Comparison of ENCODE assay signal across 8 mouse cellular contexts in genomic region chr6:54531048-54531481, GRCm38 (mm10). TPM values are rescaled to one million over a fixed set of nuclear protein-coding genes. Genes with fewer than 3 reads are reported as not detected.
DNase-seq lines count a peak whose midpoint lies in the region; ATAC-seq lines count a peak whose summit lies in the region.

No protein-coding gene starts in this region.

- 70% methylated on average over 8 of the region's 8 CpGs for WGBS in hindbrain, embryonic 11.5 days
- WGBS in hindbrain, embryonic 10.5 days: 69% methylated on average over 8 of the region's 8 CpGs
- WGBS in heart, embryonic 15.5 days: 36% methylated on average over 8 of the region's 8 CpGs

- no peaks in the 10 kb centered on the region for H3K36me3 ChIP-seq in hindbrain, embryonic 11.5 days (ENCODE audit: control insufficient read depth, insufficient read depth, low read length)
- peaks cover 26% of the 10 kb centered on the region for H3K36me3 ChIP-seq in hindbrain, embryonic 10.5 days
- H3K36me3 ChIP-seq in heart, embryonic 15.5 days: no peaks in the 10 kb centered on the region

- H3K9me3 ChIP-seq in hindbrain, embryonic 11.5 days (ENCODE audit: control insufficient read depth, low read length): no peaks in the 10 kb centered on the region
- no peaks in the 10 kb centered on the region for H3K9me3 ChIP-seq in hindbrain, embryonic 10.5 days
- no peaks in the 10 kb centered on the region for H3K9me3 ChIP-seq in heart, embryonic 15.5 days (replicated peaks)

- H3K9ac ChIP-seq in hindbrain, embryonic 11.5 days (ENCODE audit: low read depth, low read length): no peak overlapping the region
- no peak overlapping the region for H3K9ac ChIP-seq in heart, embryonic 15.5 days

- 0 out of 2 replicates have a peak, but pooled peaks have one; percentile 19 for ATAC-seq in hindbrain, embryonic 11.5 days (ENCODE audit: low FRiP score)
- peak; percentile 72; the same call in 1 of the 2 replicates for ATAC-seq in heart, embryonic 15.5 days (replicated peaks; ENCODE audit: insufficient number of reproducible peaks, insufficient read depth, low FRiP score, low read depth)
- ATAC-seq in megakaryocyte progenitor cell, adult 5-6 weeks (replicated peaks; ENCODE audit: poor library complexity): no peak

- no peak overlapping the region for H3K27ac ChIP-seq in hindbrain, embryonic 11.5 days (ENCODE audit: low read depth, low read length)
- no peak overlapping the region for H3K27ac ChIP-seq in hindbrain, embryonic 10.5 days
- 0 out of 2 replicates have a peak overlapping the region, but pooled peaks have one; percentile 32 for H3K27ac ChIP-seq in heart, embryonic 15.5 days

- no peaks in the 10 kb centered on the region for H3K27me3 ChIP-seq in hindbrain, embryonic 11.5 days (ENCODE audit: control insufficient read depth, insufficient read depth, low read length)
- H3K27me3 ChIP-seq in hindbrain, embryonic 10.5 days (ENCODE audit: insufficient read depth, poor library complexity, severe bottlenecking): peaks cover 8% of the 10 kb centered on the region; the same call in 1 of the 2 replicates
- H3K27me3 ChIP-seq in heart, embryonic 15.5 days: no peaks in the 10 kb centered on the region

- H3K4me2 ChIP-seq in hindbrain, embryonic 11.5 days (replicated peaks; ENCODE audit: low read depth, low read length): no peak overlapping the region
- H3K4me2 ChIP-seq in heart, embryonic 15.5 days: peak overlapping the region; percentile 3; the same call in 1 of the 2 replicates

- DNase-seq in hindbrain, embryonic 11.5 days (ENCODE audit: low spot score): no peak
- no peak for DNase-seq in hindbrain, embryonic 10.5 days (ENCODE audit: low spot score)
- peak; percentile 82 to 88 for DNase-seq in cerebellum, postnatal 10 days
- peak; percentile 22 for DNase-seq in lung, postnatal 36 days
- DNase-seq in c-Kit-positive CD71-positive TER-119-positive erythroid progenitor cells, embryonic 14.5 days (ENCODE audit: low spot score): no peak
- no peak for DNase-seq in adrenal gland, postnatal 25 days

- no peaks in the 10 kb centered on the region for H3K4me1 ChIP-seq in hindbrain, embryonic 11.5 days (replicated peaks; ENCODE audit: control insufficient read depth, insufficient read depth, low read length)
- H3K4me1 ChIP-seq in hindbrain, embryonic 10.5 days (replicated peaks): peaks cover 7% of the 10 kb centered on the region
- H3K4me1 ChIP-seq in heart, embryonic 15.5 days (replicated peaks): peaks cover 16% of the 10 kb centered on the region

- no peak overlapping the region for H3K4me3 ChIP-seq in hindbrain, embryonic 11.5 days (ENCODE audit: low read depth, low read length)
- no peak overlapping the region for H3K4me3 ChIP-seq in hindbrain, embryonic 10.5 days
- no peak overlapping the region for H3K4me3 ChIP-seq in heart, embryonic 15.5 days

RNA-seq across cellular contexts. Expression of gene Scrn1, which starts 35.2 kb away (rescaled TPM):
- polyA plus RNA-seq in hindbrain, embryonic 11.5 days (2014; fragmentation: Nextera tagmentation; extraction: Ambion mirVana): 70.4 and 75.2 TPM in 2 replicates
- 42.9 and 60.0 TPM in 2 replicates for polyA plus RNA-seq in hindbrain, embryonic 10.5 days (2016; fragmentation: Nextera tagmentation; extraction: Ambion mirVana)
- polyA plus RNA-seq in heart, embryonic 15.5 days (2015; fragmentation: Nextera tagmentation; extraction: Ambion mirVana): 7.1 and 7.6 TPM in 2 replicates
- 30.7 and 36.1 TPM in 2 replicates for total RNA-seq in adrenal gland, postnatal 25 days (2021)
- 0.05 TPM in 1 of 2 replicates, not detected in the other for total RNA-seq in megakaryocyte progenitor cell, adult 5-6 weeks (2015)
- total RNA-seq in megakaryocyte progenitor cell, adult 5-6 weeks (2017): 0.95 TPM in 1 of 2 replicates, not detected in the other

Comparison
In these comparisons a context has a peak if more than half of its experiments do, and no peak if none do; other contexts are left out.
1. DNase-seq: peak in cerebellum, postnatal 10 days (2 of 2) and lung, postnatal 36 days (single experiment); none in hindbrain, embryonic 11.5 days (single experiment), hindbrain, embryonic 10.5 days (single experiment), c-Kit-positive CD71-positive TER-119-positive erythroid progenitor cells, embryonic 14.5 days (single experiment) and adrenal gland, postnatal 25 days (single experiment).